Mouse (Mus musculus) left cerebral cortex, postnatal 14 days (tissue): Measurements from ENCODE around the gene Mast2. TPM values are rescaled to one million over a fixed set of nuclear protein-coding genes. Genes with fewer than 3 reads are reported as not detected.

Experiments
- DNase-seq, 2 experiments: peaks; one replicate each; pipeline ENCODE4 v3.0.0; 2021 to 2022; ENCODE audit warnings: low spot score in 2 of 2, mixed read lengths in 1 of 2
- intact Hi-C: fragments of 180-260 bp; cut with DNase I; formaldehyde crosslinking; loops from one replicate; pipeline ENCODE4 v1.15.1; 2025
- total RNA-seq, 2 experiments: library from RNA; stranded (reverse); gene quantifications; 2 replicates each; pipeline ENCODE4 v1.2.3; 2021

Gene Mast2
- total RNA-seq, 2 experiments from 2014 or later: 93.4 to 95.0 TPM

GRCm38 (mm10) chr4:116300878-116301355 lies 163.1 kb downstream of the Mast2 start:
- intact Hi-C loops: no loop called here

GRCm38 (mm10) chr4:116293296-116293695 lies 170.7 kb downstream of the Mast2 start:
- intact Hi-C loops: no loop called here
- DNase-seq: no peak

More at GRCm38 (mm10) chr4:116300878-116301355, 163.1 kb downstream of the Mast2 start:
- no peak for DNase-seq

- DNase-seq: peak; percentile 35 to 43
- intact Hi-C loops: no loop called here
Measured at GRCm38 (mm10) chr4:116291561-116291960, 172.4 kb downstream of the Mast2 start.

GRCm38 (mm10) chr4:116282211-116282610 lies 181.8 kb downstream of the Mast2 start:
- intact Hi-C loops: loop anchor here (5.0 kb wide), 1 partner anchor 115 kb away; the partner anchor contains the start of gene Tspan1
- DNase-seq: peak in 1 of 2 experiments; percentile 19

GRCm38 (mm10) chr4:116268220-116268619 lies 195.8 kb downstream of the Mast2 start:
- intact Hi-C loops: no loop called here
- DNase-seq: no peak

Other genes starting within 250 kb of the Mast2 start
- 10 to 100 TPM; 39.6 to 46.0 TPM for gene Pik3r3, start 242.6 kb downstream of the Mast2 start, total RNA-seq
- 10 to 100 TPM; 18.5 to 19.9 TPM for gene Ipp, start 43.4 kb upstream of the Mast2 start, total RNA-seq
- 10 to 100 TPM; 10.2 to 11.3 TPM for gene Tmem69, start 91.8 kb upstream of the Mast2 start, total RNA-seq
- 10 to 100 TPM; 31.9 to 35.6 TPM for gene Gpbp1l1, start 93.5 kb upstream of the Mast2 start, total RNA-seq
- 1 to 10 TPM; 4.6 to 5.7 TPM for gene Ccdc17, start 132.5 kb upstream of the Mast2 start, total RNA-seq
- 10 to 100 TPM; 47.6 to 49.9 TPM for gene Nasp, start 163.8 kb upstream of the Mast2 start, total RNA-seq
- gene Akr1a1, start 187.5 kb upstream of the Mast2 start, total RNA-seq: 100 to 1,000 TPM; 501 TPM
- gene Prdx1, start 221.4 kb upstream of the Mast2 start, total RNA-seq: 100 to 1,000 TPM; 163 to 170 TPM
- gene Mmachc, start 244.2 kb upstream of the Mast2 start, total RNA-seq: 10 to 100 TPM; 14.6 to 17.0 TPM
- 1 to 10 TPM; 3.3 to 5.2 TPM for gene Ccdc163, start 244.3 kb upstream of the Mast2 start, total RNA-seq